Comparison of ENCODE assay signal across 14 mouse cellular contexts in genomic region chr6:40076670-40077313, GRCm38 (mm10).
"Had no signal": no experiment of that assay in that cellular context is flagged by ENCODE, and none has a peak within 500 bp of the region (broad histone marks: within the 10 kb centered on the region; RNA-seq: fewer than 3 reads in every experiment).

No protein-coding gene starts in this region.

- H3K4me1 ChIP-seq: intestine, embryonic 15.5 days; kidney, embryonic 15.5 days; liver, embryonic 13.5 days; megakaryocyte, embryonic 14.5 days; neural tube, embryonic 12.5 days had no signal

- H3K9me3 ChIP-seq: intestine, embryonic 15.5 days; kidney, embryonic 15.5 days; liver, embryonic 13.5 days; midbrain, embryonic 12.5 days; neural tube, embryonic 12.5 days had no signal

- H3K4me3 ChIP-seq: intestine, embryonic 15.5 days; kidney, embryonic 15.5 days; liver, embryonic 13.5 days; megakaryocyte, embryonic 14.5 days; midbrain, embryonic 12.5 days; neural tube, embryonic 12.5 days had no signal

- H3K4me2 ChIP-seq: intestine, embryonic 15.5 days; kidney, embryonic 15.5 days; liver, embryonic 13.5 days; midbrain, embryonic 12.5 days; neural tube, embryonic 12.5 days had no signal

- H3K9ac ChIP-seq: intestine, embryonic 15.5 days; kidney, embryonic 15.5 days; liver, embryonic 13.5 days; midbrain, embryonic 12.5 days; neural tube, embryonic 12.5 days had no signal

- H3K36me3 ChIP-seq: intestine, embryonic 15.5 days; kidney, embryonic 15.5 days; liver, embryonic 13.5 days; midbrain, embryonic 12.5 days; neural tube, embryonic 12.5 days had no signal

- H3K27me3 ChIP-seq: intestine, embryonic 15.5 days; kidney, embryonic 15.5 days; liver, embryonic 13.5 days; megakaryocyte, embryonic 14.5 days; midbrain, embryonic 12.5 days; neural tube, embryonic 12.5 days had no signal

- ATAC-seq: intestine, embryonic 15.5 days had no signal

- DNase-seq: kidney, postnatal 10 days; left cerebral cortex, postnatal 4 days; liver, embryonic 13.5 days; lung, adult 2 months; lung, postnatal 10 days; lung, postnatal 36 days; thymus, adult 18-20 months; thymus, postnatal 14 days; thymus, postnatal 4 days had no signal

- H3K27ac ChIP-seq: intestine, embryonic 15.5 days; kidney, embryonic 15.5 days; liver, embryonic 13.5 days; midbrain, embryonic 12.5 days; neural tube, embryonic 12.5 days had no signal
